Mouse (Mus musculus) liver, embryonic 16.5 days (tissue): Measurements from ENCODE around the gene Rasgrp4. TPM values are rescaled to one million over a fixed set of nuclear protein-coding genes. Genes with fewer than 3 reads are reported as not detected.

Experiments
- ATAC-seq: fragments of 200-750 bp; cut with Nextera tagmentation; 2 replicates; pipeline ENCODE4 v1.8.0; 2017; ENCODE audit warnings: low read depth, mild to moderate bottlenecking, moderate number of reproducible peaks, moderate library complexity
- H3K27ac ChIP-seq: fragments of 300-500 bp; sonication (generic); 2 replicates; pipeline ENCODE4 v1.5.1; 2014; ENCODE audit warnings: mild to moderate bottlenecking, low read length
- H3K27me3 ChIP-seq: fragments of 300-500 bp; sonication (generic); 2 replicates; pipeline ENCODE4 v1.6.1; 2014; ENCODE audit warnings: low read depth, low read length, mixed read lengths; ENCODE audit not compliant: control insufficient read depth, insufficient read depth
- H3K36me3 ChIP-seq: fragments of 300-500 bp; sonication (generic); 2 replicates; pipeline ENCODE4 v1.6.1; 2014; ENCODE audit warnings: mild to moderate bottlenecking; ENCODE audit not compliant: control insufficient read depth, insufficient read depth
- H3K4me1 ChIP-seq: fragments of 300-500 bp; sonication (generic); 2 replicates; pipeline ENCODE4 v1.6.1; 2014; ENCODE audit warnings: low read depth, low read length, mixed read lengths; ENCODE audit not compliant: control insufficient read depth
- H3K4me2 ChIP-seq: fragments of 300-500 bp; sonication (generic); 2 replicates; pipeline ENCODE4 v1.6.1; 2014; ENCODE audit warnings: low read depth, low read length, mixed read lengths
- H3K4me3 ChIP-seq: fragments of 300-500 bp; sonication (generic); 2 replicates; pipeline ENCODE4 v1.5.1; 2014; ENCODE audit warnings: low read depth, mild to moderate bottlenecking, low read length
- H3K9ac ChIP-seq: fragments of 300-500 bp; sonication (generic); 2 replicates; pipeline ENCODE4 v1.6.1; 2014; ENCODE audit warnings: low read depth, low read length
- H3K9me3 ChIP-seq: fragments of 300-500 bp; sonication (generic); replicated peaks from 2 replicates; pipeline ENCODE4 v1.6.1; 2016; ENCODE audit warnings: low read length; ENCODE audit not compliant: control insufficient read depth
- WGBS: fragments of 180-500 bp; shearing (Covaris S2); extraction: QIAGEN DNeasy Blood & Tissue Kit; methylation state at CpG from one replicate; pipeline ENCODE4 v1.1.7; 2014; ENCODE audit not compliant: insufficient replicate concordance; 5-methylcytosine and 5-hydroxymethylcytosine counted together
- polyA plus RNA-seq: library from polyadenylated mRNA; unstranded; fragments of >200 nt; fragmentation: Nextera tagmentation; extraction: Ambion mirVana; gene quantifications from 2 replicates; pipeline ENCODE4 v1.2.1, GENCODE M21; 2015

Gene Rasgrp4
- polyA plus RNA-seq, 1 experiment from 2014 or later = 1.2 TPM

DNA sequence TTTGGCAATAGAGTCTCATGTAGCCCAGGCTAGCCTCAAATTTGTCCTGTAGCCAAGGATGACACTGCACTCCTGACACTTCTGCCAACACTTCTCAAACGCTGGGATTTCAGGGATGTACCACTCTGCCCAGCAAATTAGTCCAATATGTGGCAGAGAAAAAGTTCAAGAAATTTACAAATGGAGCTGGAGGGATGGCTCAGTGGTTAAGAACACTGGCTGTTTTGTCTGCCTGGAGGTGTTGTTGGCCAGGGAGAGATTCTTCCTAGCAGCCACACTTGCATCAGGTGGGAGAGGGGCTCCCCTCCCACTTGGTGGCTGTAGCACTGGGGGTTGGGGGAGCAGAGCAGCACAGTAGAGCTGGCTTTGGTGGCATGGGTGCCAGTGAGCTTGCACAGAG is 15.1 kb upstream of the Rasgrp4 start:
- H3K9me3 ChIP-seq = no peaks in the 10 kb centered on the region
- H3K4me1 ChIP-seq = peaks cover under 1% of the 10 kb centered on the region; the same call in 1 of the 2 replicates
- no peak overlapping the region for H3K4me2 ChIP-seq
- H3K27me3 ChIP-seq = no peaks in the 10 kb centered on the region
- ATAC-seq = no peak
- no peaks in the 10 kb centered on the region for H3K36me3 ChIP-seq
- no peak overlapping the region for H3K4me3 ChIP-seq
- H3K9ac ChIP-seq = no peak overlapping the region
- 51% methylated on average over 1 of the region's 1 CpGs for WGBS
- H3K27ac ChIP-seq = no peak overlapping the region

DNA sequence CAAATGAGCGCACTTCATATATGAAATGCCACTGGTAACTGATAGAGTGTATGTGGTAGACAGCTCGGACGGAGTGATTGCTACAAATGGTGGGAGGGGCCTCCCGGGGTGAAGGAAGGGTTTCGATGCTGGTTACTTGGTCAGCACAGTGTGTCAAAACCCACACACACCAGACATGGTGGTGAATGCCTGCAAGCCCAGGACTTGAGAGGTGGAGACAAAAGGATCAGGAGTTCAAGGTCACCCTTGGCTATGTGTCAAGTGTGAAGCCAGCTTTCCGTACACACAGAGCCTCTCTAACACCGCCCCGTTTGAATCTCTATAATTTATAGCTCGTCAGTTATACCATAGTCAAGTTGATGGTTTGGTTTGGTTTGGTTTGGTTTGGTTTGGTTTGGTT is 11.8 kb upstream of the Rasgrp4 start:
- Histone ChIP-seq H3K4me3 (no peak overlapping the region), H3K4me1 (peaks cover 14% of the 10 kb centered on the region), H3K9me3 (no peaks in the 10 kb centered on the region), H3K36me3 (no peaks in the 10 kb centered on the region), H3K4me2 (no peak overlapping the region), H3K27ac (no peak overlapping the region), H3K27me3 (0 out of 2 replicates have a peak, but pooled peaks cover 3% of the 10 kb centered on the region), H3K9ac (no peak overlapping the region)
- WGBS = 65% methylated on average over 9 of the region's 9 CpGs
- no peak for ATAC-seq

GRCm38 (mm10) chr7:29123531-29124358 is 10.9 kb upstream of the Rasgrp4 start:
- no peak overlapping the region for H3K4me3 ChIP-seq
- H3K27ac ChIP-seq = no peak overlapping the region
- no peaks in the 10 kb centered on the region for H3K9me3 ChIP-seq
- H3K27me3 ChIP-seq = 0 out of 2 replicates have a peak, but pooled peaks cover 3% of the 10 kb centered on the region
- H3K36me3 ChIP-seq = no peaks in the 10 kb centered on the region
- WGBS = 32% methylated on average over 5 of the region's 5 CpGs
- no peak overlapping the region for H3K9ac ChIP-seq
- no peak overlapping the region for H3K4me2 ChIP-seq
- ATAC-seq = no peak
- peaks cover 14% of the 10 kb centered on the region for H3K4me1 ChIP-seq

DNA sequence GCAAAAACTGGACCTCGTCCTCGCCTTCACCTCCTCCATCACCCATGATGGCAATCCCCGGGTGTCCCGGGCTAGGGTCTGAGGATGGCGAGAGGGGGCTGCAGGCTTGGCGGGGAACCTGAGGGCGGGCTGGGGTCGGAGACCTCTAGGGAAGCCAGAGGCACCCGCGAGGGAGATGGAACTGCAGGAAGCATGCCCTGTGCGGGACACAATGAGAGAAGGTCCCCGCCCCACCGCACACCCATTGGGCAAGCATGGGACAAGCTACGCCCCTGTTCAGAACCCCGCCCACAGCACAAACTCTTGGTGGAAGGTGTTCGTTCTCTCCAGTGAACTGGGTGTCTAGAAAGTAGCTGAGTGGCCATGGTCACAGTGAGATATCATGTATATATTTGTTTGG is 9.7 kb upstream of the Rasgrp4 start, which contains the start of gene Ryr1:
Gene Ryr1, minus strand, starts transcription at position 210 of the 400 bp plus-strand sequence.
- no peak within 1 kb of the TSS for H3K9ac ChIP-seq

DNA sequence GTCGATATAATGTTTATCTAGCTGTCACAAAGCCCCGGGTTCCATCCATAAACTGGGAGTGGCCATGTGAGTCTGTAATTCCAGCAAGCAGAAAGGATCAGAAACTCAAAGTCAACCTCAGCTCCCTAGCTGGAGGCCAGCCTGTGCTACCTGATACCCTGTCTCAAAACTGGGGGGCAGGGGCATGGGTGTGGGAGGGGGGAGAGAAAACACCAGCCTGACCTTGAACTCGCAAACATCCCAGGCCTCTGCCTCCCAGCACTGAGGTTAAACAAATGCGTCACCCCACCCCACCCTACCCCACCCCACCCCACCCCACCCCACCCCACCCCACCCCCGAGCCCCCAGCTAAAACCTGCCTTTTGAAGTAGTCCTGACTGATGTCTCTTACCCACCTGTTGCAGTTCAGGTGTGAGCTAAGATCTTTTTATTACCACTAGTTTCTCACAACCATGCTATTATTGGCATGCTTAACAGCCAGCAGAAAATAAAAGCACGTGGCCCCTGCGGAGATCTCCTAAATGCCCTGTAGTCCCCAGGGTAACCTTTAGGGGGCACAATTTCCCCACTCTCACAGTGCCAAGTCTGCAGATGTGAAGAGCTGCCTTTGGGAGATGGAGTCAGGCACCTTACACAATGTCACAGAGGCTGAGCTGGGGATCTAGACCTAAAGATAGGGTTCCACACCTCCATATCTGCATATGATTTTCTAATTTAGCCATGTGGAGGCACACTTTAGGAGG is 8.3 kb upstream of the Rasgrp4 start:
- Histone ChIP-seq H3K4me2 (no peak overlapping the region), H3K27ac (no peak overlapping the region), H3K4me3 (no peak overlapping the region), H3K36me3 (no peaks in the 10 kb centered on the region), H3K4me1 (peaks cover 14% of the 10 kb centered on the region), H3K9ac (no peak overlapping the region), H3K9me3 (no peaks in the 10 kb centered on the region), H3K27me3 (0 out of 2 replicates have a peak, but pooled peaks cover 3% of the 10 kb centered on the region)
- ATAC-seq = 0 out of 2 replicates have a peak, but pooled peaks have one; percentile 32
- WGBS = 9% methylated on average over 7 of the region's 7 CpGs

More for the DNA sequence above, 9.7 kb upstream of the Rasgrp4 start, which contains the start of gene Ryr1:
- under 1% methylated on average over 16 of the region's 16 CpGs for WGBS
- H3K4me3 ChIP-seq = peak within 1 kb of the TSS; percentile 45
- ATAC-seq = peak; percentile 85
- H3K36me3 ChIP-seq = no peaks in the 10 kb centered on the region
- H3K9me3 ChIP-seq = no peaks in the 10 kb centered on the region
- 0 out of 2 replicates have a peak, but pooled peaks cover 3% of the 10 kb centered on the region for H3K27me3 ChIP-seq
- no peak within 1 kb of the TSS for H3K27ac ChIP-seq
- peaks cover 14% of the 10 kb centered on the region for H3K4me1 ChIP-seq
- peak within 1 kb of the TSS; percentile 65 for H3K4me2 ChIP-seq

- no peak overlapping the region for H3K4me2 ChIP-seq
- WGBS = 54% methylated on average over 2 of the region's 2 CpGs
- H3K27ac ChIP-seq = no peak overlapping the region
- H3K4me1 ChIP-seq = peaks cover 14% of the 10 kb centered on the region
- no peak overlapping the region for H3K9ac ChIP-seq
- no peaks in the 10 kb centered on the region for H3K36me3 ChIP-seq
- H3K9me3 ChIP-seq = no peaks in the 10 kb centered on the region
- no peak for ATAC-seq
- H3K4me3 ChIP-seq = no peak overlapping the region
- 0 out of 2 replicates have a peak, but pooled peaks cover 3% of the 10 kb centered on the region for H3K27me3 ChIP-seq
Observed at GRCm38 (mm10) chr7:29128725-29129124, 5.9 kb upstream of the Rasgrp4 start.

GRCm38 (mm10) chr7:29134230-29134629 is 421 bp upstream of the Rasgrp4 start:
- no peak for ATAC-seq
- Histone ChIP-seq H3K4me1 (no peaks in the 10 kb centered on the region), H3K36me3 (no peaks in the 10 kb centered on the region), H3K9me3 (no peaks in the 10 kb centered on the region), H3K4me3 (no peak overlapping the region), H3K9ac (no peak overlapping the region), H3K27me3 (peaks cover 3% of the 10 kb centered on the region; the same call in 1 of the 2 replicates), H3K27ac (no peak overlapping the region), H3K4me2 (no peak overlapping the region)
- 3% methylated on average over 4 of the region's 4 CpGs for WGBS

- Histone ChIP-seq H3K9me3 (no peaks in the 10 kb centered on the region), H3K9ac (no peak overlapping the region), H3K4me3 (no peak overlapping the region), H3K4me2 (no peak overlapping the region), H3K27me3 (peaks cover 3% of the 10 kb centered on the region; the same call in 1 of the 2 replicates), H3K36me3 (no peaks in the 10 kb centered on the region), H3K27ac (no peak overlapping the region), H3K4me1 (no peaks in the 10 kb centered on the region)
- 53% methylated on average over 16 of the region's 16 CpGs for WGBS
- ATAC-seq = no peak
Observed at GRCm38 (mm10) chr7:29137429-29137828, 2.8 kb downstream of the Rasgrp4 start.
